Mouse (Mus musculus): Measurements from ENCODE around the gene Pcare. TPM values are rescaled to one million over a fixed set of nuclear protein-coding genes. Genes with fewer than 3 reads are reported as not detected.
"Not testable (repeated sequence)": the region's sequence is repeated elsewhere in the genome, so short reads cannot be mapped to it uniquely, and the experiment has no call there.

The Pcare gene
- polyA plus RNA-seq, 1 experiment from 2014 or later = not detected

DNA sequence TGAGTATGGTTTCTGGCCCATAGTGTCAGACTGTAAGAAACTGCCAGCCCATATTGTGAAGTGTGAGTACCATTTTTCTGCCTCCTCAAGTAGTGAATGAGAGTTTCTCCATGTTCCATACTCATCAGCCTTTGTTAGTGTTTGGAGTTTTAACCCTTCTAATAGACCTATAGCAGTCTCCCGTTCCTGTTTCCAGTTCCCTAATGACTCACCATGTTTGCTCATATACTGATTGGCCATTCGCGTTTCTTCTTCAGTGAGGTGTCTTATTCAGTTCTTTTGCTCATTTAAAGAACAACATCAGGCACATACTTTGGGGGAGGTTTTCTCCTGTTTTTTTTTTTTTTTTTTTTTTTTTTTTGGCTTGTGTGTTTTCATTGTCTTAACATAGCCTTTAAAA lies 18.0 kb upstream of the Pcare start:
- H3K27ac ChIP-seq (replicated peaks) = no peak overlapping the region
- WGBS = 92% methylated on average over 3 of the region's 3 CpGs

DNA sequence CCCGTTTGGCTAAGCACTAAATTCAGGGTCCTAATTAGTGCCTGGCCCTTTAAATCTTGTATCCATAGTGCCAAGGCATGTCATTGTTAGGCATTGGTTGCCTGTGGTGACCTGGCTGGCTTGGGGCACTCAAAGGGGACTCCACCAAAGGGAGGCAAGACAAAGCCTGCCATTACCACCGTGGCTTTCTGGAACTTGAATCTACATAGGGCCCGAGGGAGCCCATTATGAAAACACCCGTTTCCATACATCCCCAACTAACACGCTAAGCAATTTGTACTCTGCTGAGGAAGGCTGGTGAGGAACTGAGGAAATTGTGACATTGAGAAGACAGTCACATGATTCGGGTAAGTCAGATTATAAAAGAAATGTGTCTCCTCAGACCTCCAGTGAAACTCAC lies 16.9 kb upstream of the Pcare start:
- Histone ChIP-seq H3K36me3 (no peaks in the 10 kb centered on the region), H3K9me3 (replicated peaks) (no peaks in the 10 kb centered on the region), H3K27me3 (ENCODE audit: low read depth, poor library complexity, severe bottlenecking) (no peaks in the 10 kb centered on the region), H3K4me3 (peak overlapping the region; percentile 22; the same call in 1 of the 2 replicates), H3K4me1 (peaks cover 19% of the 10 kb centered on the region), H3K27ac (replicated peaks) (peak overlapping the region; percentile 77)
- DNase-seq (ENCODE audit: low spot score) = peak; percentile 48
- WGBS = 29% methylated on average over 6 of the region's 6 CpGs

More for the DNA sequence above, 18.0 kb upstream of the Pcare start:
- Histone ChIP-seq H3K4me1 (peaks cover 19% of the 10 kb centered on the region), H3K4me3 (no peak overlapping the region), H3K9me3 (replicated peaks) (no peaks in the 10 kb centered on the region), H3K36me3 (no peaks in the 10 kb centered on the region), H3K27me3 (ENCODE audit: low read depth, poor library complexity, severe bottlenecking) (no peaks in the 10 kb centered on the region)
- no peak for DNase-seq (ENCODE audit: low spot score)

DNA sequence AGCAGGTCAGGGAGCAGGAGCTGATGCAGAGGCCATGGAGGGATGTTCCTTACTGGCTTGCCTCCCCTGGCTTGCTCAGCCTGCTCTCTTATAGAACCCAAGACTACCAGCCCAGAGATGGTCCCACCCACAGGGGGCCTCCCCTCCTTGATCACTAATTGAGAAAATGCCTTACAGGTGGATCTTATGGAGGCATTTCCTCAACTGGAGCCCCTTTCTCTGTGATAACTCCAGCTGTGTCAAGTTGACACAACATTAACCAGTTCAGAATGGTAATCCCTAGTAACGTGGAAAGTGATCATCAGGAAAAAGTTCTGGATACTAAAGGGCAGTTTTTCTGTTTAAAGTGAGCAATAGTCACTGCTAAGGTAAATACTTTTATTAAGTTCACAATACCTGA lies 15.5 kb upstream of the Pcare start, which contains the start of gene Clip4:
Clip4 (plus strand) TSS at position 301 of the 400 bp plus-strand sequence.
- not testable (repeated sequence) for H3K27me3 ChIP-seq (ENCODE audit: low read depth, poor library complexity, severe bottlenecking); DNase-seq (ENCODE audit: low spot score); H3K4me3 ChIP-seq; H3K36me3 ChIP-seq; H3K9me3 ChIP-seq (replicated peaks)
- 68% methylated on average over 1 of the region's 1 CpGs for WGBS
- Histone ChIP-seq H3K4me1 (peaks cover 19% of the 10 kb centered on the region), H3K27ac (replicated peaks) (peak within 1 kb of the TSS; percentile 77)

DNA sequence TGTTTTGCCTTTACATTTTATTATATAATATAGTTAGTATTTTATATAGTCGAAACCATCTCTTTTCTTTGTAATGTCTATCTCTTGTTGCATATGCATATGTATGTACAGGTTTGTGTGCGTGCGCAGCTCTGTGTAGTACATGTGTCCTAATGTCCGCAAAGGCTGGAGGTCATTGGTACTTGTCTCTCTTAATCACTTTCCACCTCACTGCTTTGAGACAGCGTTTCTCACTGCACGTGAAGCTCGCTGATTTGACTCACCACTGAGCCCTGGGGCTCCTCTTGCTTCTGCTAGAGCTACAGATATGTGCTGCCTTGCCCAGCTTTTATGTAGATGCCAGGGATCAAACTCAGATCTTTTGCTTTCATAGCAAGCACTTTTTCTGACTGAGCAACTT lies 7.8 kb upstream of the Pcare start:
- no peak overlapping the region for H3K27ac ChIP-seq (replicated peaks)
- DNase-seq (ENCODE audit: low spot score) = no peak
- no peaks in the 10 kb centered on the region for H3K36me3 ChIP-seq
- 79% methylated on average over 7 of the region's 7 CpGs for WGBS
- no peaks in the 10 kb centered on the region for H3K4me1 ChIP-seq
- H3K27me3 ChIP-seq (ENCODE audit: low read depth, poor library complexity, severe bottlenecking) = no peaks in the 10 kb centered on the region
- H3K4me3 ChIP-seq = no peak overlapping the region
- no peaks in the 10 kb centered on the region; the same call in 1 of the 2 replicates for H3K9me3 ChIP-seq (replicated peaks)

DNA sequence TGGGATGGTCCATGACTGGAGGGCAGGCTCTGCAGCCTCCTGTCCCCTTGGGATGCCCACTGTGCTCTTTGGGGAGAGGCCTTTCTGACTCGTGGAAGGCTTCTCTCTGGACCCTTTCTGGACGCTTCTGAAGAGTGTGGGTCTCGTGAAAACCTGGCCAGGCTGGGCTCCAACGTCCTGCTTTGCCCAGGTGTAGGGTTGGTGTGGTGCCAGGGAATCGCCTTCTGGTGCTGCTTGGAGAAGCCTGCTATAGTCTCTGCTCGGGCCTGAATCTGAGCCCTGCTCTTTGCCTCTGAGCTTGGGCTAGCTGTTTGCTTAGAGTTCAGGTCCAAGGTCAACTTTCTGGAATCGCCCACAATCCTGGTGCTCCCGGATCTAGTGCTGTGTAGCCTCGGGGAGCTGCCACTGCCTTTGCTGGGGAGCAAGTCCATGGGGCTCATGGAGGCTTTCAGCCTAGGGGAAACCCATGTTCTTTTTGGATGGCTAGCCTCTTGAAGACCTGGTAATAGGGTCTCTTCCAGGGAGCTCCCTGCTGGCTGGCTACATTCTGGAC lies 3.0 kb downstream of the Pcare start:
- Histone ChIP-seq H3K36me3 (no peaks in the 10 kb centered on the region), H3K9me3 (replicated peaks) (no peaks in the 10 kb centered on the region), H3K27me3 (ENCODE audit: low read depth, poor library complexity, severe bottlenecking) (no peaks in the 10 kb centered on the region), H3K27ac (replicated peaks) (peak overlapping the region; percentile 6; the same call in 1 of the 2 replicates), H3K4me1 (peaks cover 10% of the 10 kb centered on the region), H3K4me3 (no peak overlapping the region)
- DNase-seq (ENCODE audit: low spot score) = no peak
- 84% methylated on average over 9 of the region's 9 CpGs for WGBS

DNA sequence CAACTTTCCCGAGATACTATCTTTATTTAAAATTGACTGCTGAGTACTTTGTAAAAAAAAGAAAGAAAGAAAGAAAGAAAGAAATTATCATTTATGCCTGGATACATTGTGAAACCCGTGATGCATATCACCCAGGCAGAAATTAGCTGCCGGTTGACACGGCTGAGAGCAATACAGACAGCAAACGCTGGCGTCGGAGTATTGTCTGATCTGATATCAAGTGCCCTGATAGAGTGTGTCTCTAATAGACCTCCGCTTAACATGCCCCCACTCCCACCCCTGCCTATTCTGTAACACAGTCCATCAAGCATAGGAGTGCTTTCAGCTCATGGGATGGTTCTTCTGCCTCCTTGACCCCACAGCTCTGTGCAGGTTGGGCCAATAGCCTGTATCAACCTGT lies 5.1 kb downstream of the Pcare start:
- peaks cover 14% of the 10 kb centered on the region for H3K4me1 ChIP-seq
- H3K9me3 ChIP-seq (replicated peaks) = 0 out of 2 replicates have a peak, but pooled peaks cover 3% of the 10 kb centered on the region
- H3K36me3 ChIP-seq = no peaks in the 10 kb centered on the region
- WGBS = 93% methylated on average over 8 of the region's 8 CpGs
- no peak for DNase-seq (ENCODE audit: low spot score)
- H3K27ac ChIP-seq (replicated peaks) = no peak overlapping the region
- H3K4me3 ChIP-seq = no peak overlapping the region
- no peaks in the 10 kb centered on the region for H3K27me3 ChIP-seq (ENCODE audit: low read depth, poor library complexity, severe bottlenecking)

DNA sequence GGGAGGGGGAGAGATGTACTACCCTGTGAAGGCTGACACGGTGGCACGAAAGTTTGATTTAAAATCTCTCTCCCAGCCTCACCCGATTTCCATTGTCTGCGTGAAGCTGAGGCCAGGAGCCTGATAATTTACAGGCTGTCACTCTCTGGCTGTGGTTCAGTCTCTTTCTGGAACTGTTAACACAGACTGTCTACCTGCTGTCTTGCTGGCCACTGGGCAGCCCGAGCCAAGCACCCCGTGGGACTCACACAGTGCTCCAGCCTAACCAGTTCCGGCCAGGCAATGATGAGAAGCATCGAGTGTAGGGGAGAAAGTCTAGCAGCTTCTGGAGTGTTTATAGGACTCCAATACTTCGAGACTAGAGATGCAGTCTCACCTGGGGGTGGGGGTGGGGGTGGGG lies 6.6 kb downstream of the Pcare start:
- H3K4me3 ChIP-seq = no peak overlapping the region
- H3K9me3 ChIP-seq (replicated peaks) = 0 out of 2 replicates have a peak, but pooled peaks cover 3% of the 10 kb centered on the region
- H3K27me3 ChIP-seq (ENCODE audit: low read depth, poor library complexity, severe bottlenecking) = no peaks in the 10 kb centered on the region
- DNase-seq (ENCODE audit: low spot score) = no peak
- 88% methylated on average over 9 of the region's 9 CpGs for WGBS
- peaks cover 14% of the 10 kb centered on the region for H3K4me1 ChIP-seq
- H3K36me3 ChIP-seq = no peaks in the 10 kb centered on the region
- H3K27ac ChIP-seq (replicated peaks) = 0 out of 2 replicates have a peak overlapping the region, but pooled peaks have one; percentile 55

DNA sequence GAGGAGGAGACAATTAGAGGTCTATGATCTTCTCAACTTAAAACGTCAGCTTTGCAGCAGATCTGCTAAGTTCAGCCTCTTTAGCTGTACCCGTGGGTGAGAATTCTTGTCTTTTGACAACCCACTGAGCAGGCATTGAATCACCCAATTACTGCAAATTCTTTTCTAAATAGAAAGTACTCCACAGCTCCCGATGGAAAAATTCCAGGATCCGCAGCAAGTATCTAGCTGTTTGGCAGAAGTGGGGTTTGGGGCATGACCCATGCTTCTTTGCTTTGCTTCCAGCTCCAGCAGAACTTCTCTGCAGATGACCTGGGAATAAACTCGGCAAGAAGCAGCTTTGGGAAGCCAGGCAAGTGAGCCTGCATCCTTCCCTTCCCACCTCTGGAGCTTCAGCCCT lies 9.8 kb downstream of the Pcare start:
- Histone ChIP-seq H3K27me3 (ENCODE audit: low read depth, poor library complexity, severe bottlenecking) (no peaks in the 10 kb centered on the region), H3K9me3 (replicated peaks) (0 out of 2 replicates have a peak, but pooled peaks cover 3% of the 10 kb centered on the region), H3K4me3 (no peak overlapping the region), H3K4me1 (peaks cover 14% of the 10 kb centered on the region), H3K36me3 (no peaks in the 10 kb centered on the region), H3K27ac (replicated peaks) (no peak overlapping the region)
- WGBS = 44% methylated on average over 5 of the region's 5 CpGs
- no peak for DNase-seq (ENCODE audit: low spot score)

DNA sequence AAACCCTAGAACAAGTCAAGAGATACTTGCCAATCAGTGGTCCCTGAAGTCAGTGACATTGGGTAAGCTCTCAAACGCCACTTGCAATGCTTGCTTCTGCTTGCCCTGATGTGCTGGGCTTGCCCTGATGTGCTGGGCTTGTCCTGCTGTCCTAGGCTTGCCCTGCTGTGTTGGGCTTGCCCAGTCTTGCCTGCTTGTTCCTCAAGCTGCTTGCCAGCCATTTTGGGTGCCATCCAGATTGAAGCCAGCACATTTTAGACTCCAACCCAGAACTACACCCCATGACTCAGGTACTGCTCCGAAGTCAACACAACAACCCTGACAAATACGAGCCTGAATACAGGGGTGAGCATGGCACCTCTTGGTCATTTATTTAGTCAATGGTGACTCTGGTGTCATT lies 10.5 kb downstream of the Pcare start:
- 0 out of 2 replicates have a peak, but pooled peaks cover 3% of the 10 kb centered on the region for H3K9me3 ChIP-seq (replicated peaks)
- H3K36me3 ChIP-seq = no peaks in the 10 kb centered on the region
- H3K4me1 ChIP-seq = peaks cover 14% of the 10 kb centered on the region
- DNase-seq (ENCODE audit: low spot score) = no peak
- no peak overlapping the region for H3K27ac ChIP-seq (replicated peaks)
- H3K27me3 ChIP-seq (ENCODE audit: low read depth, poor library complexity, severe bottlenecking) = no peaks in the 10 kb centered on the region
- WGBS = 89% methylated on average over 3 of the region's 3 CpGs
- H3K4me3 ChIP-seq = no peak overlapping the region

DNA sequence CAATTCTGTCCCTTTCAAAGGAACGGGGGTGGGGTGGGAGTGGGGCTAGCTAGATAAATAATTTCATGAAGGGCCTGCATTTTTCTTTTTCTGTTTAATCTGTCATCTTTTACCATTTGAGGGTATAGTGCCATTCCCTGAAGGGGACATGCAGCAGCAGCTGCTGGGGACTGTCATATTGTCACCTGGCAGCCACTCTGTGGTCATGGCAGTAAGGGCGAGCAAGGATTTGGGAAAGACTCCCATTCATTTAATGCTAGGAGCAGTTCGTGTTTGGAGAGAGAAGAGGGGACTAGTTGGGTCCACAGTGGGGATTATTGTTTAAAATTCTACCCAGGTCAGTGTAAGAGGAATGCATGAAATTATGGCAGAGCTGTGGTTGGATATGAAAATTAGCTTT lies 16.3 kb downstream of the Pcare start:
- H3K4me3 ChIP-seq = no peak overlapping the region
- DNase-seq (ENCODE audit: low spot score) = no peak
- peaks cover 4% of the 10 kb centered on the region; the same call in 1 of the 2 replicates for H3K4me1 ChIP-seq
- no peak overlapping the region for H3K27ac ChIP-seq (replicated peaks)
- 67% methylated on average over 3 of the region's 3 CpGs for WGBS
- no peaks in the 10 kb centered on the region for H3K36me3 ChIP-seq
- H3K9me3 ChIP-seq (replicated peaks) = no peaks in the 10 kb centered on the region; the same call in 1 of the 2 replicates
- H3K27me3 ChIP-seq (ENCODE audit: low read depth, poor library complexity, severe bottlenecking) = no peaks in the 10 kb centered on the region

DNA sequence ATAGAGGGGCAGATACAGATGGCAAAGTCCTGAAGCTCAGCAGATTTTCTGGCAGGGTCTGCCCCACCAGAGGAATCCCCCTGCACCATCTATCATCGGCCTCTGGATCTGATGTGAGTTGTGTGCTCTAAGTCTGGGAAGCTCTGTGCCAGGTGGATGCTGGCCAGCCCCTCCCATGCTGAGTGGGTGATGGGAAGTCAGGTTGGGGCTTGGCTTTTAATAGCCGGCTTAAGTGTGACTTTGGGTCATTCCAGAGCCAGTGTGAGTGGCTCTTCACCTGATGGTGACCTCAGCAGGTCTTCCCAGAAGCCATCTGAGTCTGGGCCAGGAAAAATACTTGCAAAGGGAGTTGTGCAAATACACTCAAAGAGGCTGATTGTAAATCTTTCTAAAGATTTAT lies 22.0 kb downstream of the Pcare start:
- H3K27ac ChIP-seq (replicated peaks) = no peak overlapping the region
- no peaks in the 10 kb centered on the region for H3K36me3 ChIP-seq
- H3K4me1 ChIP-seq = no peaks in the 10 kb centered on the region
- no peak for DNase-seq (ENCODE audit: low spot score)
- no peaks in the 10 kb centered on the region; the same call in 1 of the 2 replicates for H3K9me3 ChIP-seq (replicated peaks)
- H3K4me3 ChIP-seq = no peak overlapping the region
- H3K27me3 ChIP-seq (ENCODE audit: low read depth, poor library complexity, severe bottlenecking) = no peaks in the 10 kb centered on the region
- WGBS = 69% methylated on average over 2 of the region's 2 CpGs

DNA sequence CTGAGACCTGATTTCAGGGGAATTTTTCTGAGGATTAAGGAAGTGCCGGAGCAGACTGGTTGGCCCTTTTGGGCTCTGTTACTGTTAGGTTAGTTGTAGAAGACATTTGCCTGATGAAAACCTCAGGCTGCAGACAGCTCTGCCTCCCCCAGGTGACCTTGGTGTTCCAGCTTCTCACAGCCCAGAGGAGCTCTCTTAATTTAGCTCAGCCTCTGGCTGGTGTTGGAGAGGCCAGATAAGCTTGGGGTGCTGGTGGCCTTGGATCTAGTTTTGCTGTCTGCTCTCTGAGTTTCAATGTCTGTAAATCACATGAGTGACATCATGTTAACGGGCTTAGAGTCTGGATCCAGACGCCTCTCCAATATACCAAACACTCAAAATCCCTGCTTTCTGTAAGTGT lies 31.7 kb downstream of the Pcare start:
- no peaks in the 10 kb centered on the region for H3K9me3 ChIP-seq (replicated peaks)
- no peak for DNase-seq (ENCODE audit: low spot score)
- no peaks in the 10 kb centered on the region for H3K4me1 ChIP-seq
- H3K27ac ChIP-seq (replicated peaks) = no peak overlapping the region
- H3K36me3 ChIP-seq = no peaks in the 10 kb centered on the region
- H3K27me3 ChIP-seq (ENCODE audit: low read depth, poor library complexity, severe bottlenecking) = no peaks in the 10 kb centered on the region
- H3K4me3 ChIP-seq = no peak overlapping the region
- 80% methylated on average over 3 of the region's 3 CpGs for WGBS

DNA sequence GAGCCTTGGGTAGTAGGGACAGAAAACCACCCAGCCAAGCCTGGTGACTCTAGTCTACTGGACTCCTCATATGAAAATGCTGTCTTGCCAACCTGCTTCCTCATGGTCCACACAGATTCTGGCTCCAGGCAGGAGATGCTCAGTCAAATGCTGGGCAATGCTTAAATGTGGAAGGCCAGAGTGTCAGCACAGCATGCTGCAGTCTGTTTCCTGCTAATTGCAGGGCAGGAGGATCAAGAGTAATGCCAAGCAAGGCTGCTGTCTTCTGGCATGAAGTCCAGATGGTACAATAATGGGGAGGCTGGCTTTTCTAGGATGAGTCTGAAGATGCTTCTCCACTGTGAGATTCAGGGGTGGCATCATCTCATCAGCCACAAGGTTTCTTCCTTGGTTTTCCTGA lies 32.3 kb downstream of the Pcare start:
- Histone ChIP-seq H3K36me3 (no peaks in the 10 kb centered on the region), H3K9me3 (replicated peaks) (no peaks in the 10 kb centered on the region), H3K4me3 (no peak overlapping the region), H3K27ac (replicated peaks) (no peak overlapping the region), H3K27me3 (ENCODE audit: low read depth, poor library complexity, severe bottlenecking) (no peaks in the 10 kb centered on the region), H3K4me1 (no peaks in the 10 kb centered on the region)
- DNase-seq (ENCODE audit: low spot score) = no peak

All from midbrain, embryonic 10.5 days (tissue).